Mouse (Mus musculus): Measurements from ENCODE around the gene Lcp1. TPM values are rescaled to one million over a fixed set of nuclear protein-coding genes. Genes with fewer than 3 reads are reported as not detected.
A peak's percentile ranks its signal among the peaks of the same experiment; 100 is the strongest.

Gene Lcp1
- total and polyA plus RNA-seq, 3 experiments, result 258 to 777 (median 373) TPM

- in situ Hi-C loops (cut with MboI; ENCODE audit: low pct_ligation_motif_present, low pct_unique_long_range_greater_than_20kb, low sequenced_read_pairs), result no loop called here
- H3K9me3 ChIP-seq (replicated peaks; ENCODE audit: low read length), result no peaks in the 10 kb centered on the region
- H3K36me3 ChIP-seq (replicated peaks in 1 of 2; ENCODE audit: control insufficient read depth in 1 of 2, insufficient read depth in 1 of 2, low read length in 1 of 2), result no peaks in the 10 kb centered on the region
- H3K4me1 ChIP-seq (ENCODE audit: control insufficient read depth in 1 of 2, insufficient read depth in 2 of 2), result peaks cover 0 to 3% of the 10 kb centered on the region in 2 experiments; a peak in 2 of 4 replicates
- H3K27me3 ChIP-seq (replicated peaks), result no peaks in the 10 kb centered on the region
- no peak overlapping the region for H3K4me2 ChIP-seq (ENCODE audit: insufficient read depth, low read depth, poor library complexity, severe bottlenecking)
- TF ChIP-seq USF1 (IDR thresholded peaks at IDR 0.05; ENCODE audit: low read depth, low read length) (no peak), RAD21 (IDR thresholded peaks at IDR 0.05; ENCODE audit: low read depth, low read length) (no peak), NRF1 (IDR thresholded peaks at IDR 0.05; ENCODE audit: low read depth, low read length) (no peak), NELFE (IDR thresholded peaks at IDR 0.05; ENCODE audit: low read depth, low read length) (no peak), POLR2A (IDR thresholded peaks at IDR 0.05; ENCODE audit: low read depth, low read length) (no peak), BHLHE40 (IDR thresholded peaks at IDR 0.05; ENCODE audit: low read depth, low read length) (no peak), E2F4 (IDR thresholded peaks at IDR 0.05; ENCODE audit: insufficient replicate concordance, low read depth, low read length) (no peak), RCOR1 (conservative IDR thresholded peaks at IDR 0.05; ENCODE audit: low read depth, low read length) (no peak), ELF1 (IDR thresholded peaks at IDR 0.05; ENCODE audit: low read depth, low read length) (no peak), ZKSCAN1 (IDR thresholded peaks at IDR 0.05; ENCODE audit: borderline replicate concordance, low read depth, low read length) (no peak), MYC (IDR thresholded peaks at IDR 0.05; ENCODE audit: low read depth, low read length) (no peak), ZC3H11A (IDR thresholded peaks at IDR 0.05; ENCODE audit: low read depth, low read length) (no peak), CTCF (conservative IDR thresholded peaks at IDR 0.05 in 1 of 2, IDR thresholded peaks at IDR 0.05 in 1 of 2; ENCODE audit: low read depth in 2 of 2, low read length in 2 of 2) (no peak), SIN3A (IDR thresholded peaks at IDR 0.05; ENCODE audit: low read length) (no peak), UBTF (IDR thresholded peaks at IDR 0.05; ENCODE audit: low read depth, low read length) (no peak), TBP (conservative IDR thresholded peaks at IDR 0.05; ENCODE audit: low read depth, low read length) (no peak)
- H3K27ac ChIP-seq (ENCODE audit: insufficient read depth, low read depth), result no peak overlapping the region
- no peak for DNase-seq (ENCODE audit: extremely low read depth)
- no peak overlapping the region for H3K4me3 ChIP-seq (replicated peaks in 1 of 3; ENCODE audit: low read depth in 2 of 3, low read length in 2 of 3, poor library complexity in 1 of 3)
- dilution Hi-C loops (cut with MboI; ENCODE audit: extremely low pct_ligation_motif_present, extremely low pct_unique_long_range_greater_than_20kb, low sequenced_read_pairs), result no loop called here
- no peaks in the 10 kb centered on the region for H3K79me2 ChIP-seq (replicated peaks; ENCODE audit: control insufficient read depth, extremely low read depth, insufficient read depth, poor library complexity, severe bottlenecking)
- no peak overlapping the region for H3K9ac ChIP-seq (ENCODE audit: insufficient read depth, low read depth)
Observed at GRCm38 (mm10) chr14:75121658-75122057, 9.2 kb upstream of the Lcp1 start.

DNA sequence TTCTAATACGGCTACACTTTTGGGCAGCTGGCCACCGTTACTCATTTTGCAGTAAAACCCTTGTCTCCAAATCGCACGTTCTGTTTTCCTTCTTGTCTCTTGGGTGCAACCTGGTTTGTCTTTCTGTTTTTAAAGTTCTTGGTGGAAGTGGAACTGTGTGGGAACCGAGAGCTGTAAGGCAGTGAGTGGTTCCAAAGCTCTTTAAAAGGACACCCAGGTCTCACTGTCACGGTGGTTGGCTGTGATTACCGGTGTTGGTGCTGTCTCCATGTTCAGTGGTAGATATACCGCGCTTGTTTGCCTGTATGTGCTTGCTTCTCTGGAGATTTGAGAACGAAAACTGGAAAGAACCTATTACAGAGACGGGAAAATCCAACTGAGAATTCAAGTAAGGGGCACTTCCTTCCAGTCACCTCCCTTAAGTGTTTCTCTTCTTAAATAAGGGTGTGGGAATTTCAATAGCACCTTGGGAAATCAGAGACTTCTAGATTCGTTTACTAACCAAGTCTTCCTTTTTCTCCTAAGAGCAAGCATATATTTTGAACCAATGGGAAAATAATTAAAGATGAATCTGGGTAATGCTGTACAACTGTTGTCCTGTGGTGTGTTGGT lies 529 bp downstream of the Lcp1 start:
- dilution Hi-C loops (cut with MboI; ENCODE audit: extremely low pct_ligation_motif_present, extremely low pct_unique_long_range_greater_than_20kb, low sequenced_read_pairs), result no loop called here
- peak overlapping the region; percentile 43 to 67 (median 60) for H3K4me3 ChIP-seq (replicated peaks in 1 of 3; ENCODE audit: low read depth in 2 of 3, low read length in 2 of 3, poor library complexity in 1 of 3)
- H3K36me3 ChIP-seq (replicated peaks in 1 of 2; ENCODE audit: control insufficient read depth in 1 of 2, insufficient read depth in 1 of 2, low read length in 1 of 2), result no peaks in the 10 kb centered on the region
- H3K27me3 ChIP-seq (replicated peaks), result peaks cover 4% of the 10 kb centered on the region
- H3K9ac ChIP-seq (ENCODE audit: insufficient read depth, low read depth), result peak overlapping the region; percentile 26
- H3K4me1 ChIP-seq (ENCODE audit: control insufficient read depth in 1 of 2, insufficient read depth in 2 of 2), result peaks cover 0 to 17% of the 10 kb centered on the region in 2 experiments; a peak in 2 of 4 replicates
- in situ Hi-C loops (cut with MboI; ENCODE audit: low pct_ligation_motif_present, low pct_unique_long_range_greater_than_20kb, low sequenced_read_pairs), result no loop called here
- no peak overlapping the region for H3K27ac ChIP-seq (ENCODE audit: insufficient read depth, low read depth)
- peak overlapping the region; percentile 80 for H3K4me2 ChIP-seq (ENCODE audit: insufficient read depth, low read depth, poor library complexity, severe bottlenecking)
- peak; percentile 26 for DNase-seq (ENCODE audit: extremely low read depth)
- no peaks in the 10 kb centered on the region for H3K79me2 ChIP-seq (replicated peaks; ENCODE audit: control insufficient read depth, extremely low read depth, insufficient read depth, poor library complexity, severe bottlenecking)
- no peaks in the 10 kb centered on the region for H3K9me3 ChIP-seq (replicated peaks; ENCODE audit: low read length)
- TF ChIP-seq MYC (IDR thresholded peaks at IDR 0.05; ENCODE audit: low read depth, low read length) (no peak; the same call in 1 of the 2 replicates), EP300 (IDR thresholded peaks at IDR 0.05; ENCODE audit: low read length) (0 out of 2 replicates have a peak, but pooled peaks have one; percentile 8), CHD1 (IDR thresholded peaks at IDR 0.05; ENCODE audit: low read depth, low read length) (peak; percentile 81; the same call in 1 of the 2 replicates)
